Mouse (Mus musculus) lung, adult 2 months (tissue): ENCODE results near the gene Cyp4a30b. TPM values are rescaled to one million over a fixed set of nuclear protein-coding genes. Genes with fewer than 3 reads are reported as not detected.
"Not testable (repeated sequence)": the region's sequence is repeated elsewhere in the genome, so short reads cannot be mapped to it uniquely, and the experiment has no call there.

Experiments used
- DNase-seq: peaks from one replicate; pipeline ENCODE4 v3.0.0; 2022
- H3K4me1 ChIP-seq: fragments of 200-500 bp; 2 replicates; pipeline ENCODE4 v1.6.1; 2011; ENCODE audit warnings: low read length; ENCODE audit not compliant: control insufficient read depth, insufficient read depth
- H3K4me3 ChIP-seq: fragments of 200-500 bp; replicated peaks from 2 replicates; pipeline ENCODE3; 2011; ENCODE audit warnings: low read depth, mild to moderate bottlenecking, control low read depth, low read length; ENCODE audit errors: extremely low read depth
- CTCF ChIP-seq: fragments of 200-500 bp; IDR thresholded peaks from 2 replicates; pipeline ENCODE4 v1.5.1; 2011; ENCODE audit warnings: mild to moderate bottlenecking, low read length, control low read depth; ENCODE audit not compliant: insufficient read depth
- POLR2A ChIP-seq: fragments of 200-500 bp; IDR thresholded peaks from 2 replicates; pipeline ENCODE4 v1.6.1; 2011; ENCODE audit warnings: low read depth, mild to moderate bottlenecking, control low read depth, low read length, borderline replicate concordance; ENCODE audit errors: extremely low read depth
- WGBS: fragments of 180-500 bp; shearing (Covaris S2); methylation state at CpG from one replicate; pipeline ENCODE4 v1.1.7; 2018; 5-methylcytosine and 5-hydroxymethylcytosine counted together
- polyA plus RNA-seq: library from polyadenylated mRNA; depleted of rRNA; stranded (reverse); fragments of >200 nt; gene quantifications from 2 replicates; pipeline ENCODE4 v1.2.3, GENCODE M21; 2012; rRNA removed

The Cyp4a30b gene
- not detected in 2 replicates for polyA plus RNA-seq

- Histone ChIP-seq H3K4me3 (no peak within 1 kb of the TSS), H3K4me1 (no peaks in the 10 kb centered on the region)
- TF ChIP-seq CTCF: no peak
- no peak for TF ChIP-seq POLR2A
- WGBS: 70% methylated on average over 3 of the region's 3 CpGs
- DNase-seq: no peak
Measured at GRCm38 (mm10) chr4:115452304-115452703, at the start of gene Cyp4a30b. Gene Cyp4a30b, plus strand, starts transcription at chr4:115452604.

GRCm38 (mm10) chr4:115411324-115411723, 41.1 kb upstream of the Cyp4a30b start, which contains the start of gene Cyp4a12b:
Gene Cyp4a12b, plus strand, starts transcription at chr4:115411624.
- DNase-seq, H3K4me3 ChIP-seq, H3K4me1 ChIP-seq: not testable (repeated sequence)

- DNase-seq: no peak
- no peak overlapping the region for H3K4me3 ChIP-seq
- WGBS: 56% methylated on average over 3 of the region's 3 CpGs
- no peak for TF ChIP-seq CTCF
- no peak for TF ChIP-seq POLR2A
- no peaks in the 10 kb centered on the region for H3K4me1 ChIP-seq
Measured at GRCm38 (mm10) chr4:115450577-115451137, 1.7 kb upstream of the Cyp4a30b start.

GRCm38 (mm10) chr4:115473585-115473984, 21.2 kb downstream of the Cyp4a30b start:
- DNase-seq, H3K4me1 ChIP-seq: not testable (repeated sequence)
- 51% methylated on average over 3 of the region's 3 CpGs for WGBS

GRCm38 (mm10) chr4:115476051-115476450, 23.6 kb downstream of the Cyp4a30b start:
- DNase-seq: peak; percentile 28
- not testable (repeated sequence) for H3K4me3 ChIP-seq

More at GRCm38 (mm10) chr4:115473585-115473984, 21.2 kb downstream of the Cyp4a30b start:
- not testable (repeated sequence) for H3K4me3 ChIP-seq

GRCm38 (mm10) chr4:115481006-115481652, 28.7 kb downstream of the Cyp4a30b start:
- 58% methylated on average over 6 of the region's 6 CpGs for WGBS
- TF ChIP-seq CTCF (no peak), POLR2A (no peak)
- Histone ChIP-seq H3K4me1 (no peaks in the 10 kb centered on the region), H3K4me3 (no peak overlapping the region)
- no peak for DNase-seq

More at GRCm38 (mm10) chr4:115476051-115476450, 23.6 kb downstream of the Cyp4a30b start:
- H3K4me1 ChIP-seq: not testable (repeated sequence)

- no peak for DNase-seq
- TF ChIP-seq POLR2A (no peak), CTCF (no peak)
- no peaks in the 10 kb centered on the region for H3K4me1 ChIP-seq
- no peak within 1 kb of the TSS for H3K4me3 ChIP-seq
- WGBS: 76% methylated on average over 1 of the region's 1 CpGs
Measured at GRCm38 (mm10) chr4:115496001-115496400, 43.6 kb downstream of the Cyp4a30b start, which contains the start of gene Cyp4a14. Gene Cyp4a14, minus strand, starts transcription at chr4:115496142.

- WGBS: 75% methylated on average over 3 of the region's 3 CpGs
- TF ChIP-seq POLR2A (no peak), CTCF (no peak)
- H3K4me3 ChIP-seq: no peak overlapping the region
- H3K4me1 ChIP-seq: no peaks in the 10 kb centered on the region
- DNase-seq: no peak
Measured at GRCm38 (mm10) chr4:115497466-115497865, 45.1 kb downstream of the Cyp4a30b start.

GRCm38 (mm10) chr4:115513964-115514363, 61.6 kb downstream of the Cyp4a30b start:
- DNase-seq, H3K4me3 ChIP-seq, H3K4me1 ChIP-seq: not testable (repeated sequence)

- not testable (repeated sequence) for H3K4me3 ChIP-seq, DNase-seq, H3K4me1 ChIP-seq
- 84% methylated on average over 5 of the region's 5 CpGs for WGBS
Measured at GRCm38 (mm10) chr4:115518000-115518399, 65.6 kb downstream of the Cyp4a30b start, which contains the start of gene Cyp4a10. Gene Cyp4a10, plus strand, starts transcription at chr4:115518264.

- no peak for TF ChIP-seq CTCF
- no peak for TF ChIP-seq POLR2A
- H3K4me3 ChIP-seq: no peak overlapping the region
- WGBS: 48% methylated on average over 4 of the region's 4 CpGs
- no peak for DNase-seq
- no peaks in the 10 kb centered on the region for H3K4me1 ChIP-seq
Measured at GRCm38 (mm10) chr4:115519444-115519843, 67.0 kb downstream of the Cyp4a30b start.

Other genes starting within 250 kb of the Cyp4a30b start
- gene Cyp4a29, start 210.5 kb upstream of the Cyp4a30b start, polyA plus RNA-seq: not detected in 2 replicates
- gene Cyp4a12a, start 153.6 kb upstream of the Cyp4a30b start, polyA plus RNA-seq: 0.14 and 0.49 TPM in 2 replicates
- 1.7 and 1.9 TPM in 2 replicates for gene Cyp4a12b, start 41.0 kb upstream of the Cyp4a30b start, polyA plus RNA-seq
- 0.06 TPM in 1 of 2 replicates, not detected in the other for gene Cyp4a14, start 43.5 kb downstream of the Cyp4a30b start, polyA plus RNA-seq
- 0.05 and 0.12 TPM in 2 replicates for gene Cyp4a10, start 65.7 kb downstream of the Cyp4a30b start, polyA plus RNA-seq
- gene Cyp4a31, start 111.0 kb downstream of the Cyp4a30b start, polyA plus RNA-seq: not detected in 2 replicates
- gene Cyp4a32, start 148.4 kb downstream of the Cyp4a30b start, polyA plus RNA-seq: not detected in 2 replicates
- gene Cyp4b1, start 195.1 kb downstream of the Cyp4a30b start, polyA plus RNA-seq: 848 and 1,004 TPM in 2 replicates